Mouse (Mus musculus): Measurements from ENCODE around the gene Slc16a6. TPM values are rescaled to one million over a fixed set of nuclear protein-coding genes. Genes with fewer than 3 reads are reported as not detected.

Slc16a6 gene
- total and polyA plus RNA-seq, 3 experiments, result 14.1 to 24.2 (median 20.9) TPM

GRCm38 (mm10) chr11:109480440-109480839 is 7.0 kb upstream of the Slc16a6 start:
- no peaks in the 10 kb centered on the region for H3K36me3 ChIP-seq (replicated peaks in 1 of 2; ENCODE audit: control insufficient read depth in 1 of 2, insufficient read depth in 1 of 2, low read length in 1 of 2)
- no peaks in the 10 kb centered on the region for H3K79me2 ChIP-seq (replicated peaks; ENCODE audit: control insufficient read depth, extremely low read depth, insufficient read depth, poor library complexity, severe bottlenecking)
- no peak for TF ChIP-seq JUND (conservative IDR thresholded peaks at IDR 0.05; ENCODE audit: low read depth, low read length)
- in situ Hi-C loops (cut with MboI; ENCODE audit: low pct_ligation_motif_present, low pct_unique_long_range_greater_than_20kb, low sequenced_read_pairs), result no loop called here
- dilution Hi-C loops (cut with MboI; ENCODE audit: extremely low pct_ligation_motif_present, extremely low pct_unique_long_range_greater_than_20kb, low sequenced_read_pairs), result no loop called here
- peaks cover 21 to 42% of the 10 kb centered on the region in 2 experiments for H3K4me1 ChIP-seq (ENCODE audit: control insufficient read depth in 1 of 2, insufficient read depth in 2 of 2)
- no peak overlapping the region for H3K27ac ChIP-seq (ENCODE audit: insufficient read depth, low read depth)
- no peak overlapping the region for H3K4me3 ChIP-seq (replicated peaks in 1 of 3; ENCODE audit: low read depth in 2 of 3, low read length in 2 of 3, poor library complexity in 1 of 3)
- no peak for DNase-seq (ENCODE audit: extremely low read depth)
- no peak overlapping the region for H3K9ac ChIP-seq (ENCODE audit: insufficient read depth, low read depth)
- no peak overlapping the region for H3K4me2 ChIP-seq (ENCODE audit: insufficient read depth, low read depth, poor library complexity, severe bottlenecking)
- no peaks in the 10 kb centered on the region for H3K27me3 ChIP-seq (replicated peaks)
- no peaks in the 10 kb centered on the region for H3K9me3 ChIP-seq (replicated peaks; ENCODE audit: low read length)

GRCm38 (mm10) chr11:109479575-109480285 is 6.3 kb upstream of the Slc16a6 start:
- no peak for TF ChIP-seq ZNF384 (IDR thresholded peaks at IDR 0.05; ENCODE audit: low read depth, low read length)
- peak; percentile 22; the same call in 1 of the 2 replicates for TF ChIP-seq BHLHE40 (IDR thresholded peaks at IDR 0.05; ENCODE audit: low read depth, low read length)
- H3K9me3 ChIP-seq (replicated peaks; ENCODE audit: low read length), result no peaks in the 10 kb centered on the region
- peak; percentile 53 for DNase-seq (ENCODE audit: extremely low read depth)
- in situ Hi-C loops (cut with MboI; ENCODE audit: low pct_ligation_motif_present, low pct_unique_long_range_greater_than_20kb, low sequenced_read_pairs) (no loop called here), dilution Hi-C loops (cut with MboI; ENCODE audit: extremely low pct_ligation_motif_present, extremely low pct_unique_long_range_greater_than_20kb, low sequenced_read_pairs) (no loop called here)
- H3K4me2 ChIP-seq (ENCODE audit: insufficient read depth, low read depth, poor library complexity, severe bottlenecking), result no peak overlapping the region
- no peak overlapping the region for H3K9ac ChIP-seq (ENCODE audit: insufficient read depth, low read depth)
- H3K36me3 ChIP-seq (replicated peaks in 1 of 2; ENCODE audit: control insufficient read depth in 1 of 2, insufficient read depth in 1 of 2, low read length in 1 of 2), result no peaks in the 10 kb centered on the region
- H3K4me3 ChIP-seq (replicated peaks in 1 of 3; ENCODE audit: low read depth in 2 of 3, low read length in 2 of 3, poor library complexity in 1 of 3), result no peak overlapping the region
- H3K79me2 ChIP-seq (replicated peaks; ENCODE audit: control insufficient read depth, extremely low read depth, insufficient read depth, poor library complexity, severe bottlenecking), result no peaks in the 10 kb centered on the region
- peaks cover 21 to 43% of the 10 kb centered on the region in 2 experiments for H3K4me1 ChIP-seq (ENCODE audit: control insufficient read depth in 1 of 2, insufficient read depth in 2 of 2)
- no peak overlapping the region for H3K27ac ChIP-seq (ENCODE audit: insufficient read depth, low read depth)
- H3K27me3 ChIP-seq (replicated peaks), result no peaks in the 10 kb centered on the region

GRCm38 (mm10) chr11:109477606-109478380 is 4.4 kb upstream of the Slc16a6 start:
- in situ Hi-C loops (cut with MboI; ENCODE audit: low pct_ligation_motif_present, low pct_unique_long_range_greater_than_20kb, low sequenced_read_pairs), result no loop called here
- no peaks in the 10 kb centered on the region for H3K79me2 ChIP-seq (replicated peaks; ENCODE audit: control insufficient read depth, extremely low read depth, insufficient read depth, poor library complexity, severe bottlenecking)
- no peak overlapping the region for H3K4me2 ChIP-seq (ENCODE audit: insufficient read depth, low read depth, poor library complexity, severe bottlenecking)
- TF ChIP-seq KAT2A (IDR thresholded peaks at IDR 0.05; ENCODE audit: insufficient replicate concordance, low read length) (no peak), PAX5 (IDR thresholded peaks at IDR 0.05; ENCODE audit: low read length) (no peak), SIN3A (IDR thresholded peaks at IDR 0.05; ENCODE audit: low read length) (no peak)
- H3K27me3 ChIP-seq (replicated peaks), result no peaks in the 10 kb centered on the region
- no peak overlapping the region for H3K9ac ChIP-seq (ENCODE audit: insufficient read depth, low read depth)
- no peaks in the 10 kb centered on the region for H3K9me3 ChIP-seq (replicated peaks; ENCODE audit: low read length)
- dilution Hi-C loops (cut with MboI; ENCODE audit: extremely low pct_ligation_motif_present, extremely low pct_unique_long_range_greater_than_20kb, low sequenced_read_pairs), result no loop called here
- no peak for DNase-seq (ENCODE audit: extremely low read depth)
- no peak overlapping the region for H3K27ac ChIP-seq (ENCODE audit: insufficient read depth, low read depth)
- peaks cover 21 to 47% of the 10 kb centered on the region in 2 experiments for H3K4me1 ChIP-seq (ENCODE audit: control insufficient read depth in 1 of 2, insufficient read depth in 2 of 2)
- H3K36me3 ChIP-seq (replicated peaks in 1 of 2; ENCODE audit: control insufficient read depth in 1 of 2, insufficient read depth in 1 of 2, low read length in 1 of 2), result no peaks in the 10 kb centered on the region
- no peak overlapping the region for H3K4me3 ChIP-seq (replicated peaks in 1 of 3; ENCODE audit: low read depth in 2 of 3, low read length in 2 of 3, poor library complexity in 1 of 3)
